Mouse (Mus musculus): ENCODE measurements around the gene Sptlc3.

The Sptlc3 gene

DNA sequence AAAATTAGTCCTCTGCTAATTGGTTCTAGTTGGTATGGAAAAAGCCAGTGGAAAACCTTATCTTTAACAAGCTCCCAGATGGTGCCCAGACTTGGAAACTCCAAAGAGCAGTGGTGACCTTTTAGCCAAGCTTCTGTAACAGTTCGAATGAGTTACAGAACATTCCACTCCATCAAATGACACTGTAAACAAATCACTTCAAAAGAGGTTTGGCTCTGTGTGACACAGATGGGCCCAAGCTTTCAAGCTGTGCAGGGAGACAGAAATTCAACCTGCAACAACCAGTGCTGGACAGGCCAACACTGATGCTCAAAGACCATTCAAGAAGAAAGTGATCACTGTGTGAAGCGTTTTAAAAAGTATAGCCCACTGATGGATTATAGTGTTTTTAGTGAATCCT lies 144.1 kb downstream of the Sptlc3 start:
- no peak for DNase-seq (ENCODE audit: low spot score in 2 of 2)

- no peak for DNase-seq (ENCODE audit: low spot score in 2 of 2)
These were observed 148.2 kb downstream of the Sptlc3 start for GRCm38 (mm10) chr2:139641757-139642385.

DNA sequence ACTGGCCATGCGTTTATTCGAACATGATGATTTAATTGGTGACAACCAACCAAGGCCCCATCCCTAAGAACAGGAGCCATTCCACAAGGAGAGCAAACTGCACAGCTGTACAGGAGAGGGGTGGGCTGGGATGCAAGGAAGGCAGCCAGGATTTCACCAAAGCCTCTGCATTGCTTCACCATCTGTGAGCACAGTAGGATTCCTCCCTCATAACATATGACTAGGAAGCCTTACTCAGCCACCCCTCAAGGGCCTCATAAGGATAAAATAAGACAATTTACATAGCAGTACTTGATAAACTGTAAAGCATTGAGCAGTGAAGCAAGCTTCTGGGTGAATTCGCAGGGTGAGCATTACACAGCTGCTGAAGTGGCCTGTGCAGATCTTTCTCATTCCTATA lies 155.8 kb downstream of the Sptlc3 start:
- peak; percentile 4 to 12 for DNase-seq (ENCODE audit: low spot score in 2 of 2)

- DNase-seq (ENCODE audit: low spot score in 2 of 2): no peak
These were observed 163.0 kb downstream of the Sptlc3 start for GRCm38 (mm10) chr2:139656750-139657149.

GRCm38 (mm10) chr2:139671838-139672237 lies 178.1 kb downstream of the Sptlc3 start:
- no peak for DNase-seq (ENCODE audit: low spot score in 2 of 2)

DNA sequence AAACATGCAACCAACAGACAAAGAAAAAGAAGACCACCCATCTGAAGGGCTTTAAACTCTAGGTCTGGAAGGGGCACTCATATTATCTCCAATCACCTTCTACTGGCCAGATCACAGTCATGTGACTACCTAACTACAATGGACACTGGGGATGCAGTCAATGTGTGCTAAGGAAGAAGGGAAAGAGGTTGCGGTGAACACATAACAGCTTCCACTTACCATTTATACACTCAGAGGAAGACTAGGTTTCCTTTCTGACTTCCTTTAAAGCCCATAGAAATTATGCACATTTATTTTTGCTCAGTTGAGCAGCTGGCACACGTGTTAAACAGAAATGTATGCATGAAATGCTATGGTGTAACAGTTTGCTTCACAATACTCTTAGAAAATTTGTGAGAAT lies 178.7 kb downstream of the Sptlc3 start:
- DNase-seq (ENCODE audit: low spot score in 2 of 2): no peak

GRCm38 (mm10) chr2:139677065-139677762 lies 183.5 kb downstream of the Sptlc3 start:
- DNase-seq (ENCODE audit: low spot score in 2 of 2): peak; percentile 56 to 68

GRCm38 (mm10) chr2:139677809-139678274 lies 184.1 kb downstream of the Sptlc3 start, which contains the start of gene Ism1:
Gene Ism1, plus strand, starts transcription at chr2:139678178.
- peak; percentile 10 to 38 for DNase-seq (ENCODE audit: low spot score in 2 of 2)

DNA sequence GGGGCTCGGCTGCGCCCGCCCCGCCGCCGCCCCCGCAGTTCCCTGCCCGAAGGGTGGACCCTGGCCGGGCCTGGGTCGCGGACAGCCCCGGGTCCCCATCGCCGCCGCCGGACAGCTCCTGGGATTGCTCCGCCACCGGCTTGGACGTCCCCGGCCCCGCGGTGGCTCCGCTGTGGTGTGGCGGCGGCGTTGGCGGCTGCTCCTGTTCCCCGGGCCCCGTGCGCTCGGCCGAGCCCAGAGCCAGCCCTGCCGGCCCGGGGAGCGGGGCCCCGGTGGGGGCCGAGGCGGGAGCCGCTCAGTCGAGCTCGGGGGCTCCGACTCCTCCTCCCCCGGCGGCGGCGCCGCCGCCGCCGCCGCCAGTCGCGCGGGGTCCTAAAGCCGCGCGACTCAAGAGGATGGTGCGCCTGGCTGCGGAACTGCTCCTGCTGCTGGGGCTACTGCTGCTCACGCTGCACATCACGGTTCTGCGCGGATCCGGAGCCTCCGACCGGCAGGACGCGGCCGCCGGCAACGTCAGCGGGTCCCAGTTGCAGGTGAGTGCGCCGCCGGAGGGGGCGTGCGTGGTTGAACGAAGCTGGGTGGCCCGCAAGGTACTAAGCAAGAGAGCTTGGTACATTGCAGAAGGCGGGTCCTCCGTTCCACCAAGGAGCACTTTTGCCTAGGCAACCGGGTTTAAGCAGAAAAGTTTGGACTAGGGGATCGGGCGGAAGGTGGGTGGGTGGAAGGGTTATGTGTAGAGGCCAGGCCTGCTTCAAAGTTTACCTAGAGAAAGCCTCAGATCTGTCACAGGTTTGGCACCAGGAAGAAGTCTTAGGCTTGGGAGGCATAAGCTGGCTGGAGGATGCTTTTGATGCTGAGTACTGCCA lies 184.8 kb downstream of the Sptlc3 start:
- peak; percentile 39 to 54 for DNase-seq (ENCODE audit: low spot score in 2 of 2)

DNA sequence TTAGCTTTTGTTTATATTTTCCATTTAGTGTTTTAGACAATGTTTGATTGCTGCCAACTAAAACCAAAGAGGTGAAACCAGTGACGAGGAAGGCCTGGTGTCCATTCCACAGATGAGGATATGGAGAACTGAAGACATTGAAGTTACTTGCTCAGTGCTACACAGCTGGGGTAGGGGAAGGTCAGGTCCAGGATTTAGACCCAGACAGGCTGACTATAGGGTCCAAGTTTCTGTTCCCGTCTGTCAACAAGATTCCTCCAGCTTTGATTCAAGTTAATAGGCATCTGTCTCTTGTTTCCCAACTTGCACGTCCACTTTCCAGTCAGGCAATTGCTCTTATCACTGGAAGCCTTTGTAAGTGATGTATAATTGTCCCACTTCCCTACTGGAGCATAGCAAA lies 188.8 kb downstream of the Sptlc3 start:
- DNase-seq (ENCODE audit: low spot score in 2 of 2): no peak
